Mouse (Mus musculus): ENCODE results near the gene Syne1. TPM values are rescaled to one million over a fixed set of nuclear protein-coding genes. Genes with fewer than 3 reads are reported as not detected.
A peak's percentile ranks its signal among the peaks of the same experiment; 100 is the strongest.

Gene Syne1
- polyA plus RNA-seq, 1 experiment = 140 TPM

- 68% methylated on average over 4 of the region's 4 CpGs for WGBS
- peak overlapping the region; percentile 44; the same call in 1 of the 2 replicates for H3K27ac ChIP-seq (ENCODE audit: insufficient read depth, low read depth, low read length)
Observed at GRCm38 (mm10) chr10:5312437-5312836, 238.8 kb downstream of the Syne1 start.

GRCm38 (mm10) chr10:5309961-5310713, 241.1 kb downstream of the Syne1 start:
- Histone ChIP-seq H3K4me1 (ENCODE audit: control insufficient read depth, insufficient read depth, low read length) (peaks cover 7% of the 10 kb centered on the region), H3K27ac (ENCODE audit: insufficient read depth, low read depth, low read length) (peak overlapping the region; percentile 24), H3K4me3 (ENCODE audit: insufficient read depth, low read depth, low read length) (no peak overlapping the region)
- WGBS = 14% methylated on average over 4 of the region's 4 CpGs
- no peak for TF ChIP-seq POLR2A (IDR thresholded peaks at IDR 0.05; ENCODE audit: insufficient read depth, low read depth, low read length)

More at GRCm38 (mm10) chr10:5312437-5312836, 238.8 kb downstream of the Syne1 start:
- Histone ChIP-seq H3K4me1 (ENCODE audit: control insufficient read depth, insufficient read depth, low read length) (peaks cover 7% of the 10 kb centered on the region), H3K4me3 (ENCODE audit: insufficient read depth, low read depth, low read length) (no peak overlapping the region)
- TF ChIP-seq CTCF (IDR thresholded peaks at IDR 0.05; ENCODE audit: insufficient read depth, low read depth, low read length) = no peak
- TF ChIP-seq POLR2A (IDR thresholded peaks at IDR 0.05; ENCODE audit: insufficient read depth, low read depth, low read length) = no peak

GRCm38 (mm10) chr10:5309398-5309797, 241.9 kb downstream of the Syne1 start:
- WGBS = 35% methylated on average over 10 of the region's 10 CpGs
- H3K4me3 ChIP-seq (ENCODE audit: insufficient read depth, low read depth, low read length) = no peak overlapping the region
- no peak for TF ChIP-seq CTCF (IDR thresholded peaks at IDR 0.05; ENCODE audit: insufficient read depth, low read depth, low read length)
- TF ChIP-seq POLR2A (IDR thresholded peaks at IDR 0.05; ENCODE audit: insufficient read depth, low read depth, low read length) = no peak
- 0 out of 2 replicates have a peak overlapping the region, but pooled peaks have one; percentile 1 for H3K27ac ChIP-seq (ENCODE audit: insufficient read depth, low read depth, low read length)
- H3K4me1 ChIP-seq (ENCODE audit: control insufficient read depth, insufficient read depth, low read length) = peaks cover 7% of the 10 kb centered on the region

- TF ChIP-seq CTCF (IDR thresholded peaks at IDR 0.05; ENCODE audit: insufficient read depth, low read depth, low read length) (no peak), POLR2A (IDR thresholded peaks at IDR 0.05; ENCODE audit: insufficient read depth, low read depth, low read length) (no peak)
- Histone ChIP-seq H3K4me1 (ENCODE audit: control insufficient read depth, insufficient read depth, low read length) (peaks cover 6% of the 10 kb centered on the region), H3K4me3 (ENCODE audit: insufficient read depth, low read depth, low read length) (no peak overlapping the region), H3K27ac (ENCODE audit: insufficient read depth, low read depth, low read length) (no peak overlapping the region)
- WGBS = 42% methylated on average over 6 of the region's 6 CpGs
Observed at GRCm38 (mm10) chr10:5305555-5305954, 245.7 kb downstream of the Syne1 start.

- WGBS = 23% methylated on average over 7 of the region's 7 CpGs
- Histone ChIP-seq H3K27ac (ENCODE audit: insufficient read depth, low read depth, low read length) (no peak overlapping the region), H3K4me1 (ENCODE audit: control insufficient read depth, insufficient read depth, low read length) (peaks cover 7% of the 10 kb centered on the region; the same call in 1 of the 2 replicates), H3K4me3 (ENCODE audit: insufficient read depth, low read depth, low read length) (no peak overlapping the region)
- TF ChIP-seq POLR2A (IDR thresholded peaks at IDR 0.05; ENCODE audit: insufficient read depth, low read depth, low read length) = no peak
- no peak for TF ChIP-seq CTCF (IDR thresholded peaks at IDR 0.05; ENCODE audit: insufficient read depth, low read depth, low read length)
Observed at GRCm38 (mm10) chr10:5295291-5295891, 255.9 kb downstream of the Syne1 start.

GRCm38 (mm10) chr10:5289575-5289909, 261.7 kb downstream of the Syne1 start:
- Histone ChIP-seq H3K4me3 (ENCODE audit: insufficient read depth, low read depth, low read length) (no peak overlapping the region), H3K4me1 (ENCODE audit: control insufficient read depth, insufficient read depth, low read length) (peaks cover 6% of the 10 kb centered on the region; the same call in 1 of the 2 replicates), H3K27ac (ENCODE audit: insufficient read depth, low read depth, low read length) (peak overlapping the region; percentile 77)
- no peak for TF ChIP-seq POLR2A (IDR thresholded peaks at IDR 0.05; ENCODE audit: insufficient read depth, low read depth, low read length)
- TF ChIP-seq CTCF (IDR thresholded peaks at IDR 0.05; ENCODE audit: insufficient read depth, low read depth, low read length) = no peak
- WGBS = 67% methylated on average over 5 of the region's 5 CpGs

- H3K27ac ChIP-seq (ENCODE audit: insufficient read depth, low read depth, low read length) = peak overlapping the region; percentile 77
- peaks cover 6% of the 10 kb centered on the region; the same call in 1 of the 2 replicates for H3K4me1 ChIP-seq (ENCODE audit: control insufficient read depth, insufficient read depth, low read length)
- TF ChIP-seq POLR2A (IDR thresholded peaks at IDR 0.05; ENCODE audit: insufficient read depth, low read depth, low read length) (no peak), CTCF (IDR thresholded peaks at IDR 0.05; ENCODE audit: insufficient read depth, low read depth, low read length) (0 out of 2 replicates have a peak, but pooled peaks have one; percentile 14)
- no peak overlapping the region for H3K4me3 ChIP-seq (ENCODE audit: insufficient read depth, low read depth, low read length)
- 16% methylated on average over 19 of the region's 19 CpGs for WGBS
Observed at GRCm38 (mm10) chr10:5288716-5289574, 262.3 kb downstream of the Syne1 start.

- WGBS = 30% methylated on average over 6 of the region's 6 CpGs
- TF ChIP-seq CTCF (IDR thresholded peaks at IDR 0.05; ENCODE audit: insufficient read depth, low read depth, low read length) = no peak
- H3K4me1 ChIP-seq (ENCODE audit: control insufficient read depth, insufficient read depth, low read length) = peaks cover 6% of the 10 kb centered on the region; the same call in 1 of the 2 replicates
- H3K27ac ChIP-seq (ENCODE audit: insufficient read depth, low read depth, low read length) = peak overlapping the region; percentile 3; the same call in 1 of the 2 replicates
- H3K4me3 ChIP-seq (ENCODE audit: insufficient read depth, low read depth, low read length) = no peak overlapping the region
Observed at GRCm38 (mm10) chr10:5288262-5288661, 263.0 kb downstream of the Syne1 start.
